Mouse (Mus musculus) spleen, adult 2 months (tissue): ENCODE data around the gene Gabpa.

Source experiments
- CTCF ChIP-seq: fragments of 200-500 bp; IDR thresholded peaks from 2 replicates; pipeline ENCODE4 v1.5.1; 2011; ENCODE audit warnings: mild to moderate bottlenecking, inconsistent platforms; ENCODE audit not compliant: insufficient read depth, insufficient read length, insufficient replicate concordance; ENCODE audit errors: extremely low read depth
- POLR2A ChIP-seq: fragments of 200-500 bp; IDR thresholded peaks from 2 replicates; pipeline ENCODE4 v1.6.1; 2011; ENCODE audit warnings: low read depth, low read length, inconsistent platforms

GRCm38 (mm10) chr16:84835441-84835822 lies 707 bp downstream of the Gabpa start, which contains the start of gene Atp5j:
- TF ChIP-seq POLR2A (peak; percentile 0; the same call in 1 of the 2 replicates), CTCF (no peak)
